Mouse (Mus musculus): Measurements from ENCODE around the gene Arntl. TPM values are rescaled to one million over a fixed set of nuclear protein-coding genes. Genes with fewer than 3 reads are reported as not detected.
A peak's percentile ranks its signal among the peaks of the same experiment; 100 is the strongest.

Gene Arntl
- polyA plus RNA-seq, 1 experiment from 2014 or later: 12.3 TPM

DNA sequence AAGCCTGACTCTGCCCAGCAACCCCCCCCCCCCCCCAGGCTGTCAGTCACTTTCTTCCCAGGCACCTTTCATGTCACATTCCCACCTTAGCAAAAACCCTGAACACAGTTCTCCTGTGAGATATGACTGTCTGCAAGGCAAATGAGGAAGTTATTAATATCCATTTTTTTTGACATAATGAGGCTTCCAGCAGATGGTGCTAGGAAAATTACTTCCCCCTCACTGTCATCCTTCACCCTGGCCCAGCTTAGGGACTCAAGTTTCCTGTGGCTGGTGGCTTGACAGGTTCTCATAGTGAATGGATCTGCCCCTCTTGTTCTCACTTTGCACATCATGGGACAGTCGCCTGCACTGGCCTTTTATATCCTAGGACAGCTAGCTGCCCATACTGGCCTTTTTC is 81.9 kb downstream of the Arntl start:
- Histone ChIP-seq H3K9ac (ENCODE audit: low read length) (no peak overlapping the region), H3K9me3 (replicated peaks; ENCODE audit: control insufficient read depth, low read length) (no peaks in the 10 kb centered on the region), H3K4me1 (ENCODE audit: control insufficient read depth, insufficient read depth, low read length) (no peaks in the 10 kb centered on the region), H3K4me3 (ENCODE audit: low read depth, low read length) (no peak overlapping the region), H3K4me2 (ENCODE audit: low read length) (no peak overlapping the region), H3K36me3 (ENCODE audit: control insufficient read depth, insufficient read depth, low read length) (peaks cover 6% of the 10 kb centered on the region), H3K27ac (ENCODE audit: low read depth, low read length) (no peak overlapping the region), H3K27me3 (replicated peaks; ENCODE audit: control insufficient read depth, insufficient read depth, low read length) (no peaks in the 10 kb centered on the region)
- WGBS: 78% methylated on average over 1 of the region's 1 CpGs
- no peak for DNase-seq (ENCODE audit: low spot score)
- no peak for ATAC-seq

GRCm38 (mm10) chr7:113291741-113292140 is 84.5 kb downstream of the Arntl start:
- no peak overlapping the region for H3K4me3 ChIP-seq (ENCODE audit: low read depth, low read length)
- H3K9ac ChIP-seq (ENCODE audit: low read length): no peak overlapping the region
- no peak overlapping the region for H3K4me2 ChIP-seq (ENCODE audit: low read length)
- DNase-seq (ENCODE audit: low spot score): no peak
- 72% methylated on average over 5 of the region's 5 CpGs for WGBS
- H3K36me3 ChIP-seq (ENCODE audit: control insufficient read depth, insufficient read depth, low read length): peaks cover 6% of the 10 kb centered on the region
- H3K27me3 ChIP-seq (replicated peaks; ENCODE audit: control insufficient read depth, insufficient read depth, low read length): no peaks in the 10 kb centered on the region
- no peaks in the 10 kb centered on the region for H3K9me3 ChIP-seq (replicated peaks; ENCODE audit: control insufficient read depth, low read length)
- H3K27ac ChIP-seq (ENCODE audit: low read depth, low read length): no peak overlapping the region
- peaks cover 9% of the 10 kb centered on the region; the same call in 1 of the 2 replicates for H3K4me1 ChIP-seq (ENCODE audit: control insufficient read depth, insufficient read depth, low read length)
- no peak for ATAC-seq

DNA sequence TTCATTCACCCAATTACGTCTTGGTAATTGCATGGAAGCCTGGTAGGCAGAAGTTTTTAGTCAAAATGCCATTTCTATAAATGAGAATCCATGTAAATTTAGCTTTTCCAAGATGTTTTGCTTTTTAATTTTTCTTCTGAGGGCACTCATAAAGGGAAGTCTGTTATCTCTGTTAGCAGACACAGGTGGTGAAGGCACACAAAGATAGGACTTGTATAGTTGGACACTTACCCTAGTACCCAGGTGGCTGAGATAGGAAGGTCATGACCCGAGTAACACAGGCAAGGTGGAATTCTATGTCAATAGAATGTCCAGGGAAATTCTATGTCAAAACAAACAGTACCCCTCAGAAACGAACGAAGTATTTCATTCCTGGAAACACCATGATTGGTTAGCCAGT is 84.9 kb downstream of the Arntl start:
- Histone ChIP-seq H3K4me2 (ENCODE audit: low read length) (no peak overlapping the region), H3K9ac (ENCODE audit: low read length) (no peak overlapping the region), H3K4me1 (ENCODE audit: control insufficient read depth, insufficient read depth, low read length) (peaks cover 9% of the 10 kb centered on the region; the same call in 1 of the 2 replicates), H3K27ac (ENCODE audit: low read depth, low read length) (no peak overlapping the region), H3K36me3 (ENCODE audit: control insufficient read depth, insufficient read depth, low read length) (peaks cover 6% of the 10 kb centered on the region), H3K9me3 (replicated peaks; ENCODE audit: control insufficient read depth, low read length) (no peaks in the 10 kb centered on the region), H3K4me3 (ENCODE audit: low read depth, low read length) (no peak overlapping the region), H3K27me3 (replicated peaks; ENCODE audit: control insufficient read depth, insufficient read depth, low read length) (no peaks in the 10 kb centered on the region)
- 86% methylated on average over 4 of the region's 4 CpGs for WGBS
- DNase-seq (ENCODE audit: low spot score) (no peak), ATAC-seq (no peak)

DNA sequence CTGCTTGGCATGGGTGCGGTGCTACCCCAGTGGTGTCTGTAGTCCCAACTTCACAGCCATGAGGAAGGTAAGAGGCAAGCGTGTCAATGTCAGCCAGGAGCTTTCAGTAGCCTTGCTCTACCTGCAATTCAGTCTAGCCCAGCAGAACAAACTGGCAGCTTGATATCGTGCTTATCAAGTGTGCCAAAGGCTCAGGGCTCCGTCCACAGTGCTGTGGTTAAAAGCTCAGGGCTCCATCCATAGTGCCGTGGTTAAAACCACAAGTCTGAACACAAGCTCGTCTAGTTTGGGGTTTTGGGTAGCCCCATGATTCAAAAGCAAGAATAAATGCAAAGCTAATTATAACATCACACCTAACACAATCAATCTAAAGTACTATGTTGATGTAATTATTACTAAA is 87.3 kb downstream of the Arntl start:
- Histone ChIP-seq H3K9me3 (replicated peaks; ENCODE audit: control insufficient read depth, low read length) (no peaks in the 10 kb centered on the region), H3K27me3 (replicated peaks; ENCODE audit: control insufficient read depth, insufficient read depth, low read length) (no peaks in the 10 kb centered on the region), H3K4me1 (ENCODE audit: control insufficient read depth, insufficient read depth, low read length) (peaks cover 9% of the 10 kb centered on the region; the same call in 1 of the 2 replicates), H3K36me3 (ENCODE audit: control insufficient read depth, insufficient read depth, low read length) (peaks cover 6% of the 10 kb centered on the region; the same call in 1 of the 2 replicates), H3K4me3 (ENCODE audit: low read depth, low read length) (no peak overlapping the region), H3K9ac (ENCODE audit: low read length) (no peak overlapping the region), H3K4me2 (ENCODE audit: low read length) (no peak overlapping the region), H3K27ac (ENCODE audit: low read depth, low read length) (no peak overlapping the region)
- WGBS: 89% methylated on average over 6 of the region's 6 CpGs
- DNase-seq (ENCODE audit: low spot score) (no peak), ATAC-seq (no peak)

- Histone ChIP-seq H3K4me1 (ENCODE audit: control insufficient read depth, insufficient read depth, low read length) (peaks cover 9% of the 10 kb centered on the region; the same call in 1 of the 2 replicates), H3K9me3 (replicated peaks; ENCODE audit: control insufficient read depth, low read length) (no peaks in the 10 kb centered on the region), H3K9ac (ENCODE audit: low read length) (no peak overlapping the region), H3K36me3 (ENCODE audit: control insufficient read depth, insufficient read depth, low read length) (peaks cover 6% of the 10 kb centered on the region; the same call in 1 of the 2 replicates), H3K27ac (ENCODE audit: low read depth, low read length) (no peak overlapping the region; the same call in 1 of the 2 replicates), H3K4me2 (ENCODE audit: low read length) (no peak overlapping the region), H3K4me3 (ENCODE audit: low read depth, low read length) (no peak overlapping the region), H3K27me3 (replicated peaks; ENCODE audit: control insufficient read depth, insufficient read depth, low read length) (no peaks in the 10 kb centered on the region)
- DNase-seq (ENCODE audit: low spot score) (peak; percentile 46), ATAC-seq (no peak)
- 51% methylated on average over 17 of the region's 17 CpGs for WGBS
These were observed 88.0 kb downstream of the Arntl start for GRCm38 (mm10) chr7:113295077-113295890.

- ATAC-seq (no peak), DNase-seq (ENCODE audit: low spot score) (no peak)
- Histone ChIP-seq H3K27me3 (replicated peaks; ENCODE audit: control insufficient read depth, insufficient read depth, low read length) (no peaks in the 10 kb centered on the region), H3K4me3 (ENCODE audit: low read depth, low read length) (no peak overlapping the region), H3K4me1 (ENCODE audit: control insufficient read depth, insufficient read depth, low read length) (peaks cover 9% of the 10 kb centered on the region; the same call in 1 of the 2 replicates), H3K4me2 (ENCODE audit: low read length) (no peak overlapping the region), H3K27ac (ENCODE audit: low read depth, low read length) (no peak overlapping the region), H3K36me3 (ENCODE audit: control insufficient read depth, insufficient read depth, low read length) (peaks cover 11% of the 10 kb centered on the region; the same call in 1 of the 2 replicates), H3K9me3 (replicated peaks; ENCODE audit: control insufficient read depth, low read length) (no peaks in the 10 kb centered on the region), H3K9ac (ENCODE audit: low read length) (no peak overlapping the region)
- 93% methylated on average over 4 of the region's 4 CpGs for WGBS
These were observed 90.5 kb downstream of the Arntl start for GRCm38 (mm10) chr7:113297813-113298212.

GRCm38 (mm10) chr7:113310136-113310535 is 102.9 kb downstream of the Arntl start:
- no peak overlapping the region for H3K27ac ChIP-seq (ENCODE audit: low read depth, low read length)
- ATAC-seq (no peak), DNase-seq (ENCODE audit: low spot score) (no peak)
- H3K4me1 ChIP-seq (ENCODE audit: control insufficient read depth, insufficient read depth, low read length): no peaks in the 10 kb centered on the region
- 70% methylated on average over 3 of the region's 3 CpGs for WGBS
- no peak overlapping the region for H3K4me3 ChIP-seq (ENCODE audit: low read depth, low read length)
- peaks cover 5% of the 10 kb centered on the region; the same call in 1 of the 2 replicates for H3K36me3 ChIP-seq (ENCODE audit: control insufficient read depth, insufficient read depth, low read length)
- no peak overlapping the region for H3K9ac ChIP-seq (ENCODE audit: low read length)
- H3K27me3 ChIP-seq (replicated peaks; ENCODE audit: control insufficient read depth, insufficient read depth, low read length): no peaks in the 10 kb centered on the region
- H3K9me3 ChIP-seq (replicated peaks; ENCODE audit: control insufficient read depth, low read length): no peaks in the 10 kb centered on the region
- no peak overlapping the region for H3K4me2 ChIP-seq (ENCODE audit: low read length)

- Histone ChIP-seq H3K4me3 (ENCODE audit: low read depth, low read length) (no peak overlapping the region), H3K27ac (ENCODE audit: low read depth, low read length) (no peak overlapping the region), H3K27me3 (replicated peaks; ENCODE audit: control insufficient read depth, insufficient read depth, low read length) (no peaks in the 10 kb centered on the region), H3K9ac (ENCODE audit: low read length) (no peak overlapping the region), H3K36me3 (ENCODE audit: control insufficient read depth, insufficient read depth, low read length) (peaks cover 5% of the 10 kb centered on the region; the same call in 1 of the 2 replicates), H3K4me1 (ENCODE audit: control insufficient read depth, insufficient read depth, low read length) (no peaks in the 10 kb centered on the region), H3K9me3 (replicated peaks; ENCODE audit: control insufficient read depth, low read length) (no peaks in the 10 kb centered on the region), H3K4me2 (ENCODE audit: low read length) (no peak overlapping the region)
- 16% methylated on average over 2 of the region's 2 CpGs for WGBS
- ATAC-seq (peak; percentile 61; the same call in 1 of the 2 replicates), DNase-seq (ENCODE audit: low spot score) (peak; percentile 85)
These were observed 104.5 kb downstream of the Arntl start for GRCm38 (mm10) chr7:113311784-113312183.

- ATAC-seq (no peak), DNase-seq (ENCODE audit: low spot score) (no peak)
- H3K27ac ChIP-seq (ENCODE audit: low read depth, low read length): no peak overlapping the region
- H3K4me1 ChIP-seq (ENCODE audit: control insufficient read depth, insufficient read depth, low read length): no peaks in the 10 kb centered on the region
- peaks cover 16% of the 10 kb centered on the region for H3K36me3 ChIP-seq (ENCODE audit: control insufficient read depth, insufficient read depth, low read length)
- 65% methylated on average over 1 of the region's 1 CpGs for WGBS
- H3K4me3 ChIP-seq (ENCODE audit: low read depth, low read length): no peak overlapping the region
- H3K9ac ChIP-seq (ENCODE audit: low read length): no peak overlapping the region
- no peaks in the 10 kb centered on the region for H3K27me3 ChIP-seq (replicated peaks; ENCODE audit: control insufficient read depth, insufficient read depth, low read length)
- H3K9me3 ChIP-seq (replicated peaks; ENCODE audit: control insufficient read depth, low read length): no peaks in the 10 kb centered on the region
- H3K4me2 ChIP-seq (ENCODE audit: low read length): no peak overlapping the region
These were observed 112.9 kb downstream of the Arntl start for GRCm38 (mm10) chr7:113320128-113320527.
